Mouse (Mus musculus) cerebral cortex, adult 2 months (tissue): ENCODE results near the gene Mad2l1.

Source experiments
- WGBS: fragments of 180-500 bp; shearing (Covaris S2); methylation state at CpG from one replicate; pipeline ENCODE4 v1.1.7; 2018; 5-methylcytosine and 5-hydroxymethylcytosine counted together

Mad2l1 gene

DNA sequence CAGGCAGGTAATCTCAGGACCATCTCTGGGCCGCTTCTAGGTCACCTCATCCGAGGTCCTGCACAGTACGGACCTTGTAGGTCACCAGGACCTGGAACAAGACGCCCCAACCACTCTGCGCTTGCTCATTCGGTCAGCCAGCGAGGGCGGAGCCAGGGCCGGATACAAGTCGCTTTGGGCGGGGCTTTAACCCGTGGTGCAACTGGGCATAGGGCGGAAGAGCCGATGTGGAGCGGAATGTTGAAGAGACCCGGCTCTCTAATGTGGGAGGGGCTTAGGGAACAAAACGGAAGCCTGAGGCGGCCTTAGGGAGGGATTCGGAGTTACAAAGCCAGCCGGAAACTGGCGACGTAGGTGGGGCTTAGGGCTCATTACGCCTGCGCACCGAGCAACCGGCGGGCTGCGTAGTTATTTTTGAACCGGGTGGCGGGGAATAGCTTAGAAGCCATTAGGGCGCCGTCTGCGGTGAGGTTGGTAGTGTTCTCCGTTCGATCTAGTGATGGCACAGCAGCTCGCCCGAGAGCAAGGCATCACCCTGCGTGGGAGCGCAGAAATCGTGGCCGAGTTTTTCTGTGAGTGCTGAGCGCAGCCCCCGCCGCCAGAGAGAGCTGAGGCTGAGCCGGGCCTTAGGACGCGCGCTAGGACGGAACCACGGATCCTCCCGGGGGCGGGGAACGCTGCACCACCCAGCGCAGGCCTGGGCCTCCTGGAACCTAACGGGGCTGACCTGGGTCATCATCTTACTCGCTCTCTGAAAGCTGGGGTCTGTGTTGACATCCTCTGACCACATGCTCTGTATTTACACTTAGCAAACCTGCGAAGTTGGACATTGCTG, at the start of gene Mad2l1:
Mad2l1 (plus strand) TSS at position 363 of the 835 bp plus-strand sequence.
- under 1% methylated on average over 57 of the region's 57 CpGs for WGBS

DNA sequence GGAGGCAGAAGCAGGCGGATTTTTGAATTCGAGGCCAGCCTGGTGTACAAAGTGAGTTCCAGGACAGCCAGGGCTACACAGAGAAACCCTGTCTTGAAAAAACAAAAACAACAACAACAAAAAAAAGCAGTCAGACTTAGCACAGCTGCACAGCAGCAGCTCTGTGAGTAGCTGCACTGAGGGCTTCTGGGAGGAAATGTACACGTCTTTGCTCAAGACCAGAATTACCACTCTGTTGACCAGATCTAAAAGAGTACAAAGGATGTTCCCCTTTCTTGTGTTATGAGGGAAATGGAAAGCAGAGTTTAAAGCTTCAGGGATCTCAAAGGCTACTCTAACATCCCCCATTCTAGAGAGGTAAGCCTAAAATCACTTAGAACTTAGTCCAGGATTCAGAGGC, 41.5 kb upstream of the Mad2l1 start:
- 80% methylated on average over 3 of the region's 3 CpGs for WGBS

DNA sequence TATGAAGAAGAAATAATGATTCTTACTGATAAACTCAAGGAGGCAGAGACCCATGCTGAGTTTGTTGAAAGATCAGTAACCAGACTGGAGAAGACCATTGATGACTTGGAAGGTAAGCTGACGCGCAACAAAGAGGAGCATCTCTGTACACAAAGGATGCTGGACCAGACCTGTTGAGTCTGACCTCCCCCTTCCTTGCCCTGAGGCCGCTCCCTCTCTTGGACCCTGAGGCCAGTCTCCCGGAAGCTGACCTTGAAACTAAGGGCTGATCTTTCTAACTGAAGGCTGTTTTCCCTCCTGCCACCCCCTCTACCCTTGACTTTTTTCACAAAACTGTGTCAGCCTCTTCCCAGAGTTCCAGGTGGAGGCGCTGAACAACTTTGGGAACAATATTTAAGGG, 18.8 kb upstream of the Mad2l1 start:
- 94% methylated on average over 5 of the region's 5 CpGs for WGBS

DNA sequence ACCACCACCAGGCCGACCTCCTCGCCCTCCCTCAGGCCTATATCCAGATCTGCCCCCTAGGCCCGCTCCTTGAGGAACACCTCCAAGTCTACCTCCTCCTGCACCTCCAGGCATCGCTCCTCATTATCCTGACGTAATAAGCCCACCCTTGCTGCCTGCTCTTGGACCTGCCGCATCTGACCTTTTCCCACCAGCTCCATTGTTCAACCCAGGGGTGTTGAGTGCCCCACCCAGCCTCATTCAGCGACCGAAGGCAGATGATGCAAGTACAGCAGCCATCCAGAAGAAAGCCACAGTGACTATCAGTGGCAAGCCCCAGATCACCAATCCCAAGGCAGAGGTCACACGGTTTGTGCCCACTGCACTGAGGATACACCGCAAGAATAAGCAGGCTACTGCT, 6.8 kb upstream of the Mad2l1 start:
- WGBS: 94% methylated on average over 10 of the region's 10 CpGs

DNA sequence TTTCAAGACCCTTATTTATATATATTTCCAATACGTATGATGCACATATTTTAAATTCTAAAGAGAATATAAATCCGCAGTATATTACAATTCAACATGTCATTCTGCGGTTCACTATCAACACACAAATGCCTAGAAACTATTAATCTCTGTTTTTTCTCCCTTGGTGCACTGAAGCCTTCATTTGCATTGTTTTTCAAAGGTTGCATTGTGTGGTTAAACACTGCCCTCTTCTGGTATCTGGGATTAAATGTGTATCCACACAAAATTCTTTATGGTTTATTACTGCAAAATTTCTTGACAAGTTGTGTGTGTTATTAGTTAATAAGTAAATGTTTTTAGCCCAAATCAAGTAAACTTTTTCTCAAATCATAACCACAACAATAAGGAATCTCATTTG, 1.9 kb upstream of the Mad2l1 start:
- 28% methylated on average over 3 of the region's 3 CpGs for WGBS

DNA sequence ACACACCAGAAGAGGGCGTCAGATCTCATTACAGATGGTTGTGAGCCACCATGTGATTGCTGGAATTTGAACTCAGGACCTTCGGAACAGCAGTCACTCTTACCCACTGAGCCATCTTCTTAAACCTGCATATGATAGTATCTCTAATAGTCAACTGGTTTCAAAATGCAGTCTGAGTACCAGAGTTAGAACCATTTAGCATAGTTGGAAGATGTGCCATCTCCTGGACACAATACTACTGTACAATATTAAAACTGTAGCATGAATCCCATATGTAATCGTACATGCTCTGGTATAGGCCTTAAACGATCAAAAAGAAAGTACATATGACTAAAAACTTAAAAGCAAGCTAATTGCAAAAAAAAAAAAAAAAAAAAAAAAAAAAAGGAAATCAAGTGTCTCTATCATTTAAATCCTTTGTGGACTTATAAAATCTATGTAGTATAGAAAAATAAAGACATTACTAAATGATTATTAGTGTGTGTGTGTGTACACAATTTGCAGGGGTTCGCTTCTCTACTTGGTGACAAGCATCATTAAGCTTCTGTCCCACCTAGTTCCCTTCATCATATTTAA, 736 bp upstream of the Mad2l1 start:
- 61% methylated on average over 5 of the region's 5 CpGs for WGBS

DNA sequence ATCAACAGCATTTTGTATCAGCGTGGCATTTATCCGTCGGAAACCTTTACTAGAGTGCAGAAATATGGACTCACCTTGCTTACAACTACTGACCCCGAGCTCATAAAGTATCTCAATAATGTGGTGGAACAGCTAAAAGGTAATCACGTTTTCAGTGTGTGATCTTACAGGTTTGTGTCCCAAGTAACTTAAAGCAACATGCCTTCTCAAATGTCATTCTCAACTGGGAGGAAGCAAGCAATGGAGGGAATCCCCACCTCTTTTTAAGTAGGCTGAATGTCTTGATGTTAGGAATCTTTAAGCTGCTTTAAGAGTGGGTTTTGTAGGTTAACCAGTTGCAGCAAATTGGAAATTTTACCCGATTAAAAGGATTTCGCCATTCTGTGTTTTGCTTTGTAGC, 776 bp downstream of the Mad2l1 start:
- WGBS: 14% methylated on average over 7 of the region's 7 CpGs

DNA sequence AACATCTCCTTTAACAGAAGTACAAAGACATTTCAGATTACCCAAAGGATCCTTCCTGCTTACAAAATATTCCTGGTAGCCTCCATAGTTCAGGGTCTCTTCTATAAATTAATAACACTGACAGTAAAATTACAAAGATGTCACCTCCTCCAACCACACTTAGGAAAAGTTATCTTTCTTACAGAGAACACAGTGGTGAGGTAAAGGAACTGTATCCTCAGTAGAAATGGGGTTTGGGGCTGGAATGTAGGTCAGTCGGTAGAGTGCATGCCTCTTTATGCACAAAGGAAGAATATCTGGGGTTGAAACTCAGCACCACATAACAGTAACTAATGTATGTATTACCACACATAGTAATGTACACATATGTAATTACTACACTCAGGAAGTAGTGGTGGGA, 24.8 kb downstream of the Mad2l1 start, which contains the start of gene Vmn1r32:
Vmn1r32 (minus strand) TSS at position 101 of the 400 bp plus-strand sequence.
- WGBS: 93% methylated on average over 1 of the region's 1 CpGs
